ENCODE assay signal across 8 mouse cellular contexts in genomic region chr1:42694290-42694664, GRCm38 (mm10). TPM values are rescaled to one million over a fixed set of nuclear protein-coding genes. Genes with fewer than 3 reads are reported as not detected.
DNase-seq lines count a peak whose midpoint lies in the region; TF ChIP-seq lines count a peak whose summit lies in the region.

No protein-coding gene starts in this region.

- under 1% methylated on average over 21 of the region's 26 CpGs for WGBS in hindbrain, embryonic 10.5 days
- WGBS in olfactory bulb, adult 2 months = under 1% methylated on average over 23 of the region's 26 CpGs

- H3K4me1 ChIP-seq in hindbrain, embryonic 10.5 days (replicated peaks) = peaks cover 9% of the 10 kb centered on the region
- H3K4me1 ChIP-seq in olfactory bulb, adult 2 months (ENCODE audit: control insufficient read depth, insufficient read depth, low read length) = peaks cover 32% of the 10 kb centered on the region

- H3K27ac ChIP-seq in hindbrain, embryonic 10.5 days = peak overlapping the region; percentile 97
- H3K27ac ChIP-seq in olfactory bulb, adult 2 months (ENCODE audit: insufficient read depth, low read depth, low read length) = peak overlapping the region; percentile 92

- peak; percentile 39 to 48 for DNase-seq in cerebellum, postnatal 25 days
- DNase-seq in cerebellum, adult 18-20 months = no peak
- peak; percentile 46 for DNase-seq in ES-CJ7 (ENCODE audit: low read depth, low spot score)
- peak; percentile 79 for DNase-seq in hindbrain, embryonic 10.5 days (ENCODE audit: low spot score)
- peak; percentile 62 to 63 for DNase-seq in layer of hippocampus, postnatal 36 days
- DNase-seq in urinary bladder, adult 2 months (ENCODE audit: low spot score) = no peak
- DNase-seq in spleen, adult 18-20 months = no peak

- TF ChIP-seq CTCF in olfactory bulb, adult 2 months (IDR thresholded peaks at IDR 0.05; ENCODE audit: insufficient read depth, low read depth, low read length) = no peak

- TF ChIP-seq POLR2A in olfactory bulb, adult 2 months (IDR thresholded peaks at IDR 0.05; ENCODE audit: insufficient read depth, low read depth, low read length) = no peak

- H3K4me3 ChIP-seq in hindbrain, embryonic 10.5 days = peak overlapping the region; percentile 84
- H3K4me3 ChIP-seq in olfactory bulb, adult 2 months (ENCODE audit: insufficient read depth, low read depth, low read length) = peak overlapping the region; percentile 60

- no peaks in the 10 kb centered on the region for H3K9me3 ChIP-seq in hindbrain, embryonic 10.5 days

- H3K27me3 ChIP-seq in hindbrain, embryonic 10.5 days (ENCODE audit: insufficient read depth, poor library complexity, severe bottlenecking) = peaks cover 47% of the 10 kb centered on the region

- H3K36me3 ChIP-seq in hindbrain, embryonic 10.5 days = peaks cover 26% of the 10 kb centered on the region

RNA-seq across cellular contexts. Expression of gene Pou3f3, which starts 1.3 kb away (rescaled TPM):
- 16.8 and 17.8 TPM in 2 replicates for polyA plus RNA-seq in hindbrain, embryonic 10.5 days (2016; fragmentation: Nextera tagmentation; extraction: Ambion mirVana)
- 10 to 100 TPM; 67.8 to 68.4 TPM for total RNA-seq in layer of hippocampus, postnatal 36 days (2021)
- polyA plus RNA-seq in olfactory bulb, adult 2 months (2012; ENCODE audit: insufficient read depth, insufficient read length, low replicate concordance, missing spikeins) = not detected in 2 replicates
- 0.21 and 0.22 TPM in 2 replicates for polyA plus RNA-seq in urinary bladder, adult 2 months (2012; rRNA removed)

Comparison
In these comparisons a context has a peak if more than half of its experiments do, and no peak if none do; other contexts are left out.
1. DNase-seq: peak in cerebellum, postnatal 25 days (2 of 2), ES-CJ7 (single experiment), hindbrain, embryonic 10.5 days (single experiment) and layer of hippocampus, postnatal 36 days (2 of 2); none in cerebellum, adult 18-20 months (0 of 2), urinary bladder, adult 2 months (single experiment) and spleen, adult 18-20 months (0 of 2).